Mouse (Mus musculus): Measurements from ENCODE around the gene Klhl11.

Gene Klhl11

DNA sequence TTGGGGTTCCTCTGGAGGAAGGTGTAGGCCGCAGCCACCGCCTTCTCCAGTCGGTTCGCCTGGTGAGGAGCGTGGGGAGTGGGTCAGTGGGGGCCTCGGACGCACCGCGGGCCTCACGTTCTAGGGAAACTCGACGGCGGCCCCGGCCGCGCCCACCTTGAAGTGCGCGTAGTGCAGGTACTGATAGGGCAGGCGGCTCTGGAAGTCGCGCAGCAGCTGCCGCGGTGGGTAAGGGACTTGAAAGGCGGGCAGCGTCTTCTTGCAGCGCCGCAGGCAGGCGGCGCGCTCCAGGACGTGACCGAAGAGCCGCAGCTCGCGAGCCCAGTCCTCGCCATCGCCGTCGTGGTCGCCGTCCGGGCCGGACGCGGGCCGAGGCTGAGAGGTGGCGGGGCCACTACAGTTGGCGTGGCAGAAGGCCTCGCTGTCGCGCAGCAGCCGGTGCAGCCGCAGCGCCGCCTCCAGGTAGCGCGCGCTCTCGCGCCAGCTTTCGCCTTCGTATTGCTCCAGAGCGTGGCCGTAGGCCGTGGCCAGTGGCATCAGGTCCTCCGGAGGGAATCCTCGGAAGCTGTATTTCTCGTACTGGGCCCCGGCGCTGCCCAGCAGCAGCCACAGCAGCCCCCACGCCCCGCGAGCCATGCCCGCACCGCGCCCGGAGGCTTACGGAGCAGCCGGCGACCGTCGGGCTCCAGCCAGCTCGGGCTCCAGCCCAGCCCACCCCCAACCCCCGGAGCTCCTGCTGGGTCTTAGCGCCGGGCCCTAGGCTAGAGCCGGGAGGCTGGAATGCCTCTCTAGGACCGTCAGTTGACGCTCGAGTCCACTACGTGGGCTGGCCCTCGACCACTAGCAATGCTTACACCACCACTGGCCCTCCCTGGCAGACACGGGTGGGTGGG, 58.3 kb downstream of the Klhl11 start, which contains the start of gene P3h4:
TSS of gene P3h4 (minus strand) at position 816 of the 893 bp plus-strand sequence.
- DNase-seq (ENCODE audit: extremely low read depth, low read depth, low spot score) = no peak

DNA sequence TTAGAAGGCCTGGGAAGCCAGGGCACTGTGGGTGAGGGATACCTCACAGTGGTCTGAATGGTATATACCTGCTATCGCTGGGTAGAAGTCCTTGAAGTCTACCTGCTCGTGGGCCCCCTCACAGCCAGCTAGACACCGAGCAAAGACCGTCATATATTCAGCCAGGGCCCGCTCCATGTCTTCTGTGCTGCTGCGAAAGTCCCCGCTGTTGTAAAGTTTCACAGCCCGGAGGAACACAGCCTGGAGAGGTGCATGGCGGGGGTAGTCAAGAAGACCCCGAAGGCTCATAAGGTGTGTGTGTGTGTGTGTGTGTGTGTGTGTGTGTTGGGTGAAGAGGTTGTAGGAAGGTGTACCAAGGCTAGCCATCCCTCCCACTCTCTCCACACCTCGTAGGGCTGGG, 59.0 kb downstream of the Klhl11 start:
- no peak for DNase-seq (ENCODE audit: extremely low read depth, low read depth, low spot score)
